Mouse (Mus musculus): ENCODE data around the gene Dlgap1.

DNA sequence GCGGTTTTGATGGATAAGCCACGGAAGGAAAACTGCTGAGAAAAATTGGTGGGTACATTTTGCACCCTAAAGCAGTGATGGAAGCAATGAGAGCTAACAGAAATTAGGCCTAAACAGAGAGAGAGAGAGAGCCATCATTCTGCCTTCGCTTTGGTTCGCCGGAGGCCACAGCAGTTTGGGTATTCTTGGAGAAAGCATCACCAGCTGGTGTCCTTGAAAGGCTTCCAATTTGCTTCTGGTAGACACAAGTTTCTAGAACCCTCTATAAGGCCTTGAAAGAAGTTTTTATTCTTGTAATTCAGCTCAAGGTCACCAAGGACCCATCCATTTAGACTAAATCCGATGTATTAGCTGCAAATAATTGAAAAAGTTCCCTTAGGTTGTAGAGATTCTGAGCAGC lies 205.0 kb downstream of the Dlgap1 start:
- TF ChIP-seq CTCF (conservative IDR thresholded peaks at IDR 0.05; ENCODE audit: low read length), result no peak
- TF ChIP-seq POU5F1 (IDR thresholded peaks at IDR 0.05; ENCODE audit: borderline replicate concordance, low read length), result no peak
